Comparison of ENCODE assay signal across 35 mouse cellular contexts in genomic region chr2:119370116-119370515, GRCm38 (mm10). TPM values are rescaled to one million over a fixed set of nuclear protein-coding genes. Genes with fewer than 3 reads are reported as not detected.
DNase-seq lines count a peak whose midpoint lies in the region; ATAC-seq and TF ChIP-seq lines count a peak whose summit lies in the region.
"Had no signal": no experiment of that assay in that cellular context is flagged by ENCODE, and none has a peak within 500 bp of the region (broad histone marks: within the 10 kb centered on the region; RNA-seq: fewer than 3 reads in every experiment).

No protein-coding gene starts in this region.

- peak; percentile 11 for DNase-seq in ovary, adult 18-20 months (ENCODE audit: low spot score)
- DNase-seq in ovary, postnatal 14 days (ENCODE audit: low spot score) = no peak
- peak; percentile 71 for DNase-seq in adrenal gland, adult 8-10 months
- peak; percentile 17 for DNase-seq in gonadal fat pad, adult 2 months (ENCODE audit: low read depth)
- DNase-seq in frontal cortex, postnatal 14 days (ENCODE audit: low spot score in 2 of 2) = no peak
- no peak for DNase-seq in T-cell, adult 2 months (ENCODE audit: low spot score)
- DNase-seq: cerebellum, adult 2 months; cerebellum, postnatal 14 days; gastrocnemius, postnatal 14 days; heart, adult 11 months; heart, postnatal 36 days; kidney, adult 11 months; kidney, postnatal 25 days; lung, embryonic 14.5 days; lung, postnatal 36 days; right cerebral cortex, postnatal 25 days; spleen, adult 18-20 months; thymus, postnatal 25 days had no signal

- WGBS in intestine, postnatal 0 days = 64% methylated on average over 10 of the region's 10 CpGs
- 90% methylated on average over 10 of the region's 10 CpGs for WGBS in intestine, embryonic 15.5 days

- peak overlapping the region; percentile 46; the same call in 1 of the 2 replicates for H3K27ac ChIP-seq in intestine, postnatal 0 days (ENCODE audit: low read depth, low read length)
- no peak overlapping the region for H3K27ac ChIP-seq in intestine, embryonic 15.5 days
- H3K27ac ChIP-seq: forebrain, embryonic 12.5 days; heart, embryonic 10.5 days; heart, embryonic 15.5 days; hindbrain, embryonic 13.5 days; kidney, embryonic 15.5 days; layer of hippocampus, adult 2 months; left cerebral cortex, adult 2 months; limb, embryonic 12.5 days; liver, embryonic 14.5 days; midbrain, embryonic 12.5 days; neural tube, embryonic 12.5 days had no signal

- TF ChIP-seq CTCF in intestine, postnatal 0 days (IDR thresholded peaks at IDR 0.05; ENCODE audit: low read depth) = no peak

- ATAC-seq in intestine, postnatal 0 days = peak; percentile 76
- no peak for ATAC-seq in intestine, embryonic 15.5 days

- H3K27me3 ChIP-seq in intestine, postnatal 0 days (replicated peaks; ENCODE audit: control insufficient read depth, insufficient read depth, low read length) = no peaks in the 10 kb centered on the region
- H3K27me3 ChIP-seq in intestine, embryonic 15.5 days (replicated peaks) = no peaks in the 10 kb centered on the region
- H3K27me3 ChIP-seq: forebrain, embryonic 12.5 days; heart, embryonic 15.5 days; hindbrain, embryonic 13.5 days; kidney, embryonic 15.5 days; limb, embryonic 12.5 days; megakaryocyte, embryonic 14.5 days; midbrain, embryonic 12.5 days; neural tube, embryonic 12.5 days had no signal

- H3K36me3 ChIP-seq in intestine, postnatal 0 days (ENCODE audit: control insufficient read depth, insufficient read depth) = peaks cover 42% of the 10 kb centered on the region
- peaks cover 24% of the 10 kb centered on the region for H3K36me3 ChIP-seq in intestine, embryonic 15.5 days

- H3K4me3 ChIP-seq in intestine, postnatal 0 days (ENCODE audit: low read depth, low read length) = no peak overlapping the region
- no peak overlapping the region for H3K4me3 ChIP-seq in intestine, embryonic 15.5 days (replicated peaks)
- H3K4me3 ChIP-seq: erythroblast, embryonic 14.5 days; forebrain, embryonic 12.5 days; heart, embryonic 10.5 days; heart, embryonic 15.5 days; hindbrain, embryonic 13.5 days; kidney, embryonic 15.5 days; layer of hippocampus, adult 2 months; left cerebral cortex, adult 2 months; limb, embryonic 12.5 days; megakaryocyte, embryonic 14.5 days; midbrain, embryonic 12.5 days; myocyte; neural tube, embryonic 12.5 days had no signal

- peaks cover 8% of the 10 kb centered on the region for H3K4me1 ChIP-seq in intestine, postnatal 0 days (replicated peaks; ENCODE audit: control insufficient read depth, insufficient read depth, low read length)
- peaks cover 6% of the 10 kb centered on the region; the same call in 1 of the 2 replicates for H3K4me1 ChIP-seq in intestine, embryonic 15.5 days (replicated peaks)
- H3K4me1 ChIP-seq: forebrain, embryonic 12.5 days; heart, embryonic 10.5 days; heart, embryonic 15.5 days; hindbrain, embryonic 13.5 days; kidney, embryonic 15.5 days; limb, embryonic 12.5 days; midbrain, embryonic 12.5 days; neural tube, embryonic 12.5 days had no signal

- no peaks in the 10 kb centered on the region for H3K9me3 ChIP-seq in intestine, postnatal 0 days (ENCODE audit: control insufficient read depth)
- no peaks in the 10 kb centered on the region for H3K9me3 ChIP-seq in intestine, embryonic 15.5 days
- H3K9me3 ChIP-seq: forebrain, embryonic 12.5 days; heart, embryonic 10.5 days; heart, embryonic 15.5 days; hindbrain, embryonic 13.5 days; kidney, embryonic 15.5 days; limb, embryonic 12.5 days; megakaryocyte, embryonic 14.5 days; midbrain, embryonic 12.5 days; neural tube, embryonic 12.5 days had no signal

- no peak overlapping the region for H3K4me2 ChIP-seq in intestine, postnatal 0 days (replicated peaks; ENCODE audit: low read depth)
- H3K4me2 ChIP-seq in intestine, embryonic 15.5 days (replicated peaks) = no peak overlapping the region
- H3K4me2 ChIP-seq: forebrain, embryonic 12.5 days; heart, embryonic 15.5 days; hindbrain, embryonic 13.5 days; kidney, embryonic 15.5 days; limb, embryonic 12.5 days; lung, embryonic 14.5 days; midbrain, embryonic 12.5 days; neural tube, embryonic 12.5 days had no signal

- H3K9ac ChIP-seq in intestine, postnatal 0 days (ENCODE audit: low read depth, low read length) = no peak overlapping the region
- no peak overlapping the region for H3K9ac ChIP-seq in intestine, embryonic 15.5 days
- H3K9ac ChIP-seq: forebrain, embryonic 12.5 days; heart, embryonic 15.5 days; hindbrain, embryonic 13.5 days; kidney, embryonic 15.5 days; limb, embryonic 12.5 days; liver, embryonic 14.5 days; lung, embryonic 14.5 days; midbrain, embryonic 12.5 days; neural tube, embryonic 12.5 days had no signal

RNA-seq across cellular contexts. Expression of gene Chac1, which starts 19.1 kb away (rescaled TPM):
- 1.1 and 1.4 TPM in 2 replicates for polyA plus RNA-seq in intestine, postnatal 0 days (2015; fragmentation: Nextera tagmentation; extraction: Ambion mirVana)
- 2.3 and 2.7 TPM in 2 replicates for polyA plus RNA-seq in intestine, embryonic 15.5 days (2015; fragmentation: Nextera tagmentation; extraction: Ambion mirVana)
- total RNA-seq in adrenal gland, adult 8-10 months (2022) = 1 to 10 TPM; 3.9 to 7.2 (median 4.9) TPM
- 9.2 and 10.3 TPM in 2 replicates for polyA plus RNA-seq in gonadal fat pad, adult 2 months (2012; rRNA removed)

RNA-seq across cellular contexts. Expression of gene Dll4, which starts 44.5 kb away (rescaled TPM):
- polyA plus RNA-seq in intestine, postnatal 0 days (2015; fragmentation: Nextera tagmentation; extraction: Ambion mirVana) = 3.7 and 4.1 TPM in 2 replicates
- polyA plus RNA-seq in intestine, embryonic 15.5 days (2015; fragmentation: Nextera tagmentation; extraction: Ambion mirVana) = 8.3 and 8.4 TPM in 2 replicates
- total RNA-seq in adrenal gland, adult 8-10 months (2022) = 10 to 100 TPM; 11.5 to 18.6 (median 16.2) TPM
- polyA plus RNA-seq in gonadal fat pad, adult 2 months (2012; rRNA removed) = 24.4 and 24.5 TPM in 2 replicates
- total RNA-seq: MEL had no signal
- polyA plus RNA-seq: myocyte had no signal

Comparison
In these comparisons a context has a peak if more than half of its experiments do, and no peak if none do; other contexts are left out.
1. DNase-seq: peak in ovary, adult 18-20 months (single experiment), adrenal gland, adult 8-10 months (single experiment) and gonadal fat pad, adult 2 months (single experiment); none in ovary, postnatal 14 days (single experiment), frontal cortex, postnatal 14 days (0 of 2) and T-cell, adult 2 months (single experiment).